Mouse (Mus musculus) embryonic facial prominence, embryonic 11.5 days (tissue): Measurements from ENCODE around the gene 1600002K03Rik. TPM values are rescaled to one million over a fixed set of nuclear protein-coding genes. Genes with fewer than 3 reads are reported as not detected.
A peak's percentile ranks its signal among the peaks of the same experiment; 100 is the strongest.

Experiments
- ATAC-seq: fragments of 200-750 bp; cut with Nextera tagmentation; replicated peaks from 2 replicates; pipeline ENCODE4 v1.8.0; 2017; ENCODE audit warnings: low read depth; ENCODE audit not compliant: insufficient number of reproducible peaks, low FRiP score, low TSS enrichment
- DNase-seq: peaks from one replicate; pipeline ENCODE4 v3.0.0-alpha.2; 2015; ENCODE audit warnings: low spot score
- H3K27ac ChIP-seq: fragments of 300-500 bp; sonication (generic); replicated peaks from 2 replicates; pipeline ENCODE4 v1.5.1; 2014; ENCODE audit warnings: mild to moderate bottlenecking, low read depth, low read length, control low read depth
- H3K27me3 ChIP-seq: fragments of 300-500 bp; sonication (generic); 2 replicates; pipeline ENCODE4 v1.6.1; 2014; ENCODE audit warnings: mild to moderate bottlenecking, low read length, moderate library complexity, mixed read lengths; ENCODE audit not compliant: control insufficient read depth, insufficient read depth
- H3K36me3 ChIP-seq: fragments of 300-500 bp; sonication (generic); replicated peaks from 2 replicates; pipeline ENCODE4 v1.6.1; 2014; ENCODE audit warnings: low read depth, mild to moderate bottlenecking, low read length, moderate library complexity, mixed read lengths; ENCODE audit not compliant: control insufficient read depth, insufficient read depth
- H3K4me1 ChIP-seq: fragments of 300-500 bp; sonication (generic); 2 replicates; pipeline ENCODE4 v1.6.1; 2014; ENCODE audit warnings: low read length, mixed read lengths; ENCODE audit not compliant: control insufficient read depth, insufficient read depth
- H3K4me2 ChIP-seq: fragments of 300-500 bp; sonication (generic); 2 replicates; pipeline ENCODE4 v1.6.1; 2014; ENCODE audit warnings: low read depth, mild to moderate bottlenecking, control low read depth, low read length, moderate library complexity
- H3K4me3 ChIP-seq: fragments of 300-500 bp; sonication (generic); 2 replicates; pipeline ENCODE4 v1.5.1; 2014; ENCODE audit warnings: low read depth, low read length, control low read depth
- H3K9ac ChIP-seq: fragments of 300-500 bp; sonication (generic); replicated peaks from 2 replicates; pipeline ENCODE4 v1.6.1; 2014; ENCODE audit warnings: mild to moderate bottlenecking, control low read depth, low read length
- H3K9me3 ChIP-seq: fragments of 300-500 bp; sonication (generic); replicated peaks from 2 replicates; pipeline ENCODE4 v1.6.1; 2016; ENCODE audit warnings: mild to moderate bottlenecking, low read length, inconsistent platforms, mixed read lengths; ENCODE audit not compliant: control insufficient read depth
- WGBS: fragments of 180-500 bp; shearing (Covaris S2); extraction: QIAGEN DNeasy Blood & Tissue Kit; methylation state at CpG from one replicate; pipeline ENCODE4 v1.1.7; 2014; 5-methylcytosine and 5-hydroxymethylcytosine counted together
- polyA plus RNA-seq: library from polyadenylated mRNA; unstranded; fragments of >200 nt; fragmentation: Nextera tagmentation; extraction: Ambion mirVana; gene quantifications from 2 replicates; pipeline ENCODE4 v1.2.1, GENCODE M21; 2014

Gene 1600002K03Rik
- polyA plus RNA-seq, 1 experiment from 2014 or later, result 6.8 TPM

GRCm38 (mm10) chr10:80143664-80144063, 29.1 kb upstream of the 1600002K03Rik start:
- H3K36me3 ChIP-seq, result peaks cover 13% of the 10 kb centered on the region
- 94% methylated on average over 7 of the region's 7 CpGs for WGBS
- H3K9me3 ChIP-seq, result no peaks in the 10 kb centered on the region
- 0 out of 2 replicates have a peak, but pooled peaks cover 2% of the 10 kb centered on the region for H3K27me3 ChIP-seq
- H3K4me3 ChIP-seq, result 0 out of 2 replicates have a peak overlapping the region, but pooled peaks have one; percentile 3
- DNase-seq (no peak), ATAC-seq (no peak)
- H3K4me1 ChIP-seq, result peaks cover 4% of the 10 kb centered on the region
- no peak overlapping the region for H3K4me2 ChIP-seq
- no peak overlapping the region for H3K27ac ChIP-seq
- no peak overlapping the region for H3K9ac ChIP-seq

GRCm38 (mm10) chr10:80144159-80144558, 28.6 kb upstream of the 1600002K03Rik start:
- Histone ChIP-seq H3K36me3 (peaks cover 13% of the 10 kb centered on the region), H3K4me2 (no peak overlapping the region), H3K9me3 (no peaks in the 10 kb centered on the region), H3K9ac (no peak overlapping the region), H3K4me3 (no peak overlapping the region), H3K27me3 (0 out of 2 replicates have a peak, but pooled peaks cover 2% of the 10 kb centered on the region), H3K4me1 (peaks cover 3% of the 10 kb centered on the region), H3K27ac (no peak overlapping the region)
- ATAC-seq, result no peak
- no peak for DNase-seq
- WGBS, result 95% methylated on average over 12 of the region's 12 CpGs

GRCm38 (mm10) chr10:80144864-80145838, 27.6 kb upstream of the 1600002K03Rik start:
- H3K27ac ChIP-seq, result no peak overlapping the region
- H3K4me1 ChIP-seq, result no peaks in the 10 kb centered on the region; the same call in 1 of the 2 replicates
- H3K27me3 ChIP-seq, result no peaks in the 10 kb centered on the region
- WGBS, result 78% methylated on average over 20 of the region's 20 CpGs
- no peak for ATAC-seq
- peaks cover 13% of the 10 kb centered on the region for H3K36me3 ChIP-seq
- 0 out of 2 replicates have a peak overlapping the region, but pooled peaks have one; percentile 3 for H3K4me3 ChIP-seq
- H3K9ac ChIP-seq, result no peak overlapping the region
- H3K9me3 ChIP-seq, result no peaks in the 10 kb centered on the region
- H3K4me2 ChIP-seq, result no peak overlapping the region
- peak; percentile 79 for DNase-seq

- ATAC-seq, result no peak
- 93% methylated on average over 6 of the region's 6 CpGs for WGBS
- Histone ChIP-seq H3K36me3 (peaks cover 13% of the 10 kb centered on the region), H3K4me1 (no peaks in the 10 kb centered on the region; the same call in 1 of the 2 replicates), H3K9me3 (no peaks in the 10 kb centered on the region), H3K27ac (no peak overlapping the region), H3K27me3 (no peaks in the 10 kb centered on the region), H3K4me2 (no peak overlapping the region), H3K4me3 (no peak overlapping the region), H3K9ac (no peak overlapping the region)
- no peak for DNase-seq
Measured at GRCm38 (mm10) chr10:80145896-80146295, 26.8 kb upstream of the 1600002K03Rik start.

- Histone ChIP-seq H3K4me1 (no peaks in the 10 kb centered on the region; the same call in 1 of the 2 replicates), H3K27me3 (no peaks in the 10 kb centered on the region), H3K9me3 (no peaks in the 10 kb centered on the region), H3K27ac (no peak overlapping the region), H3K4me2 (no peak overlapping the region), H3K4me3 (no peak overlapping the region), H3K36me3 (peaks cover 16% of the 10 kb centered on the region), H3K9ac (no peak overlapping the region; the same call in 1 of the 2 replicates)
- WGBS, result 60% methylated on average over 4 of the region's 4 CpGs
- ATAC-seq (no peak), DNase-seq (no peak)
Measured at GRCm38 (mm10) chr10:80146568-80147011, 26.2 kb upstream of the 1600002K03Rik start.

- Histone ChIP-seq H3K27ac (peak overlapping the region; percentile 99; the same call in 1 of the 2 replicates), H3K4me3 (peak overlapping the region; percentile 100; the same call in 1 of the 2 replicates), H3K27me3 (no peaks in the 10 kb centered on the region), H3K9me3 (no peaks in the 10 kb centered on the region), H3K9ac (no peak overlapping the region; the same call in 1 of the 2 replicates), H3K4me1 (no peaks in the 10 kb centered on the region; the same call in 1 of the 2 replicates), H3K36me3 (peaks cover 17% of the 10 kb centered on the region), H3K4me2 (no peak overlapping the region)
- no peak for DNase-seq
- ATAC-seq, result no peak
- whole genome bisulfite sequencing, result 84% methylated on average over 5 of the region's 5 CpGs
Measured at GRCm38 (mm10) chr10:80147146-80147718, 25.5 kb upstream of the 1600002K03Rik start.

- no peaks in the 10 kb centered on the region for H3K27me3 ChIP-seq
- peak within 1 kb of the TSS; percentile 100 for H3K4me3 ChIP-seq
- H3K4me2 ChIP-seq, result peak within 1 kb of the TSS; percentile 99
- H3K9ac ChIP-seq, result peak within 1 kb of the TSS; percentile 98
- H3K36me3 ChIP-seq, result peaks cover 23% of the 10 kb centered on the region
- H3K27ac ChIP-seq, result peak within 1 kb of the TSS; percentile 99
- ATAC-seq, result peak; percentile 39
- peak; percentile 77 for DNase-seq
- peaks cover 6% of the 10 kb centered on the region for H3K4me1 ChIP-seq
- H3K9me3 ChIP-seq, result no peaks in the 10 kb centered on the region
- WGBS, result under 1% methylated on average over 32 of the region's 42 CpGs
Measured at GRCm38 (mm10) chr10:80147719-80148601, 24.8 kb upstream of the 1600002K03Rik start, which contains the start of gene Midn. Gene Midn (plus strand): TSS chr10:80148272.
